Mouse (Mus musculus) hematopoietic stem cell, adult 5-6 weeks (primary cell): ENCODE data around the gene Tex19.2. TPM values are rescaled to one million over a fixed set of nuclear protein-coding genes. Genes with fewer than 3 reads are reported as not detected.

Source experiments
- ATAC-seq, 2 experiments: fragments of 125-278 bp in 1 of 2; replicated peaks in 1 of 2; 2 replicates each; pipeline ENCODE4 v1.8.0; 2016 to 2017; ENCODE audit warnings: inconsistent platforms in 2 of 2, mild to moderate bottlenecking in 2 of 2, moderate number of reproducible peaks in 2 of 2, low read depth in 1 of 2, moderate TSS enrichment in 1 of 2; ENCODE audit not compliant: low FRiP score in 2 of 2, poor library complexity in 2 of 2, severe bottlenecking in 2 of 2, insufficient read depth in 1 of 2, low TSS enrichment in 1 of 2
- total RNA-seq: library from RNA; stranded (forward); fragments of 172-1452, 232-1000 nt; gene quantifications from 2 replicates; pipeline ENCODE4 v1.2.3, GENCODE M21; 2017

The Tex19.2 gene
- total RNA-seq: not detected in 2 replicates

- ATAC-seq: no peak
These were observed at the start of gene Tex19.2 for GRCm38 (mm10) chr11:121118577-121118976. Gene Tex19.2 (minus strand): TSS chr11:121118677.

GRCm38 (mm10) chr11:121163751-121164150, 45.3 kb upstream of the Tex19.2 start:
- ATAC-seq: no peak

- no peak for ATAC-seq
These were observed 42.3 kb upstream of the Tex19.2 start for GRCm38 (mm10) chr11:121160636-121161346.

- no peak for ATAC-seq
These were observed 41.5 kb upstream of the Tex19.2 start, which contains the start of gene Uts2r for GRCm38 (mm10) chr11:121159971-121160370. Gene Uts2r (plus strand): TSS chr11:121160271.

GRCm38 (mm10) chr11:121156411-121156891, 38.0 kb upstream of the Tex19.2 start:
- ATAC-seq: peak in 1 of 2 experiments; percentile 16; a peak in 1 of 4 replicates

GRCm38 (mm10) chr11:121154203-121154602, 35.7 kb upstream of the Tex19.2 start:
- no peak for ATAC-seq

- ATAC-seq: no peak
These were observed 29.7 kb upstream of the Tex19.2 start for GRCm38 (mm10) chr11:121148193-121148592.

- no peak for ATAC-seq
These were observed 27.4 kb upstream of the Tex19.2 start, which contains the start of gene Tex19.1 for GRCm38 (mm10) chr11:121145865-121146264. Gene Tex19.1 (plus strand): TSS chr11:121146143.

GRCm38 (mm10) chr11:121143325-121144015, 25.0 kb upstream of the Tex19.2 start:
- no peak for ATAC-seq

GRCm38 (mm10) chr11:121138732-121139131, 20.3 kb upstream of the Tex19.2 start:
- ATAC-seq: no peak

GRCm38 (mm10) chr11:121137682-121138081, 19.2 kb upstream of the Tex19.2 start:
- no peak for ATAC-seq

- ATAC-seq: no peak
These were observed 16.1 kb upstream of the Tex19.2 start for GRCm38 (mm10) chr11:121134600-121134999.

GRCm38 (mm10) chr11:121129616-121130015, 11.1 kb upstream of the Tex19.2 start:
- no peak for ATAC-seq

GRCm38 (mm10) chr11:121127441-121127840, 9.0 kb upstream of the Tex19.2 start:
- ATAC-seq: no peak

GRCm38 (mm10) chr11:121126395-121126794, 7.9 kb upstream of the Tex19.2 start:
- ATAC-seq: no peak

- ATAC-seq: no peak
These were observed 7.2 kb upstream of the Tex19.2 start for GRCm38 (mm10) chr11:121125522-121126172.

- ATAC-seq: no peak
These were observed 5.0 kb upstream of the Tex19.2 start for GRCm38 (mm10) chr11:121123438-121123837.
